Mouse (Mus musculus): ENCODE data around the gene Tgm5. TPM values are rescaled to one million over a fixed set of nuclear protein-coding genes. Genes with fewer than 3 reads are reported as not detected.
"Not testable (repeated sequence)": the region's sequence is repeated elsewhere in the genome, so short reads cannot be mapped to it uniquely, and the experiment has no call there.

The Tgm5 gene
- polyA plus RNA-seq, 1 experiment from 2014 or later: not detected

GRCm38 (mm10) chr2:121061315-121061714 lies 24.3 kb downstream of the Tgm5 start:
- Histone ChIP-seq H3K27ac (ENCODE audit: low read depth, low read length) (no peak overlapping the region), H3K4me1 (replicated peaks; ENCODE audit: control insufficient read depth, insufficient read depth, low read length) (no peaks in the 10 kb centered on the region), H3K9ac (ENCODE audit: low read length) (no peak overlapping the region), H3K27me3 (ENCODE audit: control insufficient read depth, insufficient read depth, low read length) (no peaks in the 10 kb centered on the region), H3K4me2 (ENCODE audit: low read depth, low read length, severe bottlenecking) (no peak overlapping the region), H3K9me3 (ENCODE audit: control insufficient read depth, low read length) (no peaks in the 10 kb centered on the region), H3K36me3 (ENCODE audit: control insufficient read depth, insufficient read depth, low read length) (no peaks in the 10 kb centered on the region), H3K4me3 (ENCODE audit: low read depth, low read length) (no peak overlapping the region)
- ATAC-seq (replicated peaks; ENCODE audit: low FRiP score) (no peak), DNase-seq (ENCODE audit: low spot score) (no peak)
- 85% methylated on average over 2 of the region's 2 CpGs for WGBS

- no peaks in the 10 kb centered on the region for H3K4me1 ChIP-seq (replicated peaks; ENCODE audit: control insufficient read depth, insufficient read depth, low read length)
- H3K27me3 ChIP-seq (ENCODE audit: control insufficient read depth, insufficient read depth, low read length): no peaks in the 10 kb centered on the region
- H3K4me2 ChIP-seq (ENCODE audit: low read depth, low read length, severe bottlenecking): no peak overlapping the region
- no peaks in the 10 kb centered on the region for H3K9me3 ChIP-seq (ENCODE audit: control insufficient read depth, low read length)
- H3K4me3 ChIP-seq (ENCODE audit: low read depth, low read length): no peak overlapping the region
- DNase-seq (ENCODE audit: low spot score) (no peak), ATAC-seq (replicated peaks; ENCODE audit: low FRiP score) (no peak)
- no peak overlapping the region for H3K9ac ChIP-seq (ENCODE audit: low read length)
- H3K27ac ChIP-seq (ENCODE audit: low read depth, low read length): no peak overlapping the region
- WGBS: 77% methylated on average over 6 of the region's 6 CpGs
- no peaks in the 10 kb centered on the region for H3K36me3 ChIP-seq (ENCODE audit: control insufficient read depth, insufficient read depth, low read length)
Observed at GRCm38 (mm10) chr2:121057997-121058396, 27.6 kb downstream of the Tgm5 start.

DNA sequence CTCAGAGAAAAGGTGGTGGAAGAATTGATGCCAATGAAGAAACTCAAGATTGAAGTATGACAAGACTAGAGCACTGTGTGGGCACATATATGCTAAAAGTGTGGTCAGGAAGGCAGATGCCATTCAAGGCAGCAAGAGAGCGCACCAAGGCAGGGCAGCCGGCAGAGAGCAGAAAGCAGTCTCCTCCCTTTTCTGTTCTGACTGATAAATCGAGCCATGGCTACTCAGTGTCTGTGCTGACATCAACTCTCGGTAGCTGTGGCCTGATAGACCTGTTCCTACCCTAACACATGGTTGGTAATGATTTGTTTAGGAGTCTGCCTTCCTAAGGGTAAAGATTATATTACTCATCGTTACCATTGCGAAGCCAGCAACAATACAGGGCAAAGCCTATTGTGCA lies 29.7 kb downstream of the Tgm5 start:
- no peaks in the 10 kb centered on the region for H3K4me1 ChIP-seq (replicated peaks; ENCODE audit: control insufficient read depth, insufficient read depth, low read length)
- no peak overlapping the region for H3K9ac ChIP-seq (ENCODE audit: low read length)
- DNase-seq (ENCODE audit: low spot score): no peak
- H3K4me3 ChIP-seq (ENCODE audit: low read depth, low read length): no peak overlapping the region
- H3K36me3 ChIP-seq (ENCODE audit: control insufficient read depth, insufficient read depth, low read length): no peaks in the 10 kb centered on the region
- no peaks in the 10 kb centered on the region for H3K27me3 ChIP-seq (ENCODE audit: control insufficient read depth, insufficient read depth, low read length)
- H3K4me2 ChIP-seq (ENCODE audit: low read depth, low read length, severe bottlenecking): no peak overlapping the region
- H3K9me3 ChIP-seq (ENCODE audit: control insufficient read depth, low read length): no peaks in the 10 kb centered on the region
- no peak overlapping the region for H3K27ac ChIP-seq (ENCODE audit: low read depth, low read length)
- ATAC-seq (replicated peaks; ENCODE audit: low FRiP score): no peak
- 84% methylated on average over 6 of the region's 6 CpGs for WGBS

- H3K27me3 ChIP-seq (ENCODE audit: control insufficient read depth, insufficient read depth, low read length): no peaks in the 10 kb centered on the region
- H3K36me3 ChIP-seq (ENCODE audit: control insufficient read depth, insufficient read depth, low read length): no peaks in the 10 kb centered on the region
- H3K9me3 ChIP-seq (ENCODE audit: control insufficient read depth, low read length): no peaks in the 10 kb centered on the region
- H3K4me3 ChIP-seq (ENCODE audit: low read depth, low read length): no peak overlapping the region
- DNase-seq (ENCODE audit: low spot score): no peak
- no peak overlapping the region for H3K27ac ChIP-seq (ENCODE audit: low read depth, low read length)
- no peak for ATAC-seq (replicated peaks; ENCODE audit: low FRiP score)
- no peak overlapping the region for H3K4me2 ChIP-seq (ENCODE audit: low read depth, low read length, severe bottlenecking)
- H3K9ac ChIP-seq (ENCODE audit: low read length): no peak overlapping the region
- 78% methylated on average over 2 of the region's 2 CpGs for WGBS
- H3K4me1 ChIP-seq (replicated peaks; ENCODE audit: control insufficient read depth, insufficient read depth, low read length): no peaks in the 10 kb centered on the region
Observed at GRCm38 (mm10) chr2:121054060-121054459, 31.6 kb downstream of the Tgm5 start.

- Histone ChIP-seq H3K4me2 (ENCODE audit: low read depth, low read length, severe bottlenecking) (no peak overlapping the region), H3K4me1 (replicated peaks; ENCODE audit: control insufficient read depth, insufficient read depth, low read length) (no peaks in the 10 kb centered on the region), H3K9ac (ENCODE audit: low read length) (no peak overlapping the region), H3K4me3 (ENCODE audit: low read depth, low read length) (no peak overlapping the region), H3K9me3 (ENCODE audit: control insufficient read depth, low read length) (no peaks in the 10 kb centered on the region), H3K27ac (ENCODE audit: low read depth, low read length) (no peak overlapping the region), H3K27me3 (ENCODE audit: control insufficient read depth, insufficient read depth, low read length) (no peaks in the 10 kb centered on the region), H3K36me3 (ENCODE audit: control insufficient read depth, insufficient read depth, low read length) (no peaks in the 10 kb centered on the region)
- WGBS: 87% methylated on average over 5 of the region's 5 CpGs
- DNase-seq (ENCODE audit: low spot score) (no peak), ATAC-seq (replicated peaks; ENCODE audit: low FRiP score) (no peak)
Observed at GRCm38 (mm10) chr2:121052176-121052575, 33.5 kb downstream of the Tgm5 start.

GRCm38 (mm10) chr2:121045653-121046052 lies 40.0 kb downstream of the Tgm5 start:
- Histone ChIP-seq H3K9ac (ENCODE audit: low read length) (no peak overlapping the region), H3K4me1 (replicated peaks; ENCODE audit: control insufficient read depth, insufficient read depth, low read length) (no peaks in the 10 kb centered on the region), H3K4me3 (ENCODE audit: low read depth, low read length) (no peak overlapping the region), H3K9me3 (ENCODE audit: control insufficient read depth, low read length) (no peaks in the 10 kb centered on the region), H3K27ac (ENCODE audit: low read depth, low read length) (no peak overlapping the region), H3K27me3 (ENCODE audit: control insufficient read depth, insufficient read depth, low read length) (no peaks in the 10 kb centered on the region), H3K36me3 (ENCODE audit: control insufficient read depth, insufficient read depth, low read length) (no peaks in the 10 kb centered on the region), H3K4me2 (ENCODE audit: low read depth, low read length, severe bottlenecking) (no peak overlapping the region)
- WGBS: 75% methylated on average over 4 of the region's 4 CpGs
- DNase-seq (ENCODE audit: low spot score): no peak
- ATAC-seq (replicated peaks; ENCODE audit: low FRiP score): no peak

DNA sequence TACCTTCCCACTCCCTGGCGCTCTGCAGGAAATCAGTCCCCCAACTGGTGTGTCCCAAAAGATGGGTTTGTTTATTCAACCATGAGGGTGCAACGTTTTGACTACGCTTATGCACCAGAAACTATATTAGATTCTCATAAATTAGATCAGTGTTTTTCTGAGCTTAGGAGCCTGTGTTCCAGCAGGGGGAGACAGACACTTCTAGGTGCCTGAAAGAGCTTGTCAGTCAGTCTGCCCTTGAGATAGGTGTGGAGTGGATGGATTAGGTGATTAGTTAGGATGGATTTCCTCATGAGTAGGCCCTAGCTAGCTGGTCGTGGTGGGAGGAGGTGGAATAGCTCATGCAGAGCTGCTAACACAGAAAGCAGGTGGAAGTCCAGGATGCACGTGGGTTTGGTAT lies 44.5 kb downstream of the Tgm5 start:
- no peaks in the 10 kb centered on the region for H3K36me3 ChIP-seq (ENCODE audit: control insufficient read depth, insufficient read depth, low read length)
- no peaks in the 10 kb centered on the region for H3K27me3 ChIP-seq (ENCODE audit: control insufficient read depth, insufficient read depth, low read length)
- H3K27ac ChIP-seq (ENCODE audit: low read depth, low read length): no peak overlapping the region
- 53% methylated on average over 5 of the region's 5 CpGs for WGBS
- H3K4me1 ChIP-seq (replicated peaks; ENCODE audit: control insufficient read depth, insufficient read depth, low read length): no peaks in the 10 kb centered on the region
- H3K9ac ChIP-seq (ENCODE audit: low read length): no peak overlapping the region
- H3K4me3 ChIP-seq (ENCODE audit: low read depth, low read length): no peak overlapping the region
- ATAC-seq (replicated peaks; ENCODE audit: low FRiP score) (no peak), DNase-seq (ENCODE audit: low spot score) (no peak)
- no peaks in the 10 kb centered on the region for H3K9me3 ChIP-seq (ENCODE audit: control insufficient read depth, low read length)
- H3K4me2 ChIP-seq (ENCODE audit: low read depth, low read length, severe bottlenecking): no peak overlapping the region

DNA sequence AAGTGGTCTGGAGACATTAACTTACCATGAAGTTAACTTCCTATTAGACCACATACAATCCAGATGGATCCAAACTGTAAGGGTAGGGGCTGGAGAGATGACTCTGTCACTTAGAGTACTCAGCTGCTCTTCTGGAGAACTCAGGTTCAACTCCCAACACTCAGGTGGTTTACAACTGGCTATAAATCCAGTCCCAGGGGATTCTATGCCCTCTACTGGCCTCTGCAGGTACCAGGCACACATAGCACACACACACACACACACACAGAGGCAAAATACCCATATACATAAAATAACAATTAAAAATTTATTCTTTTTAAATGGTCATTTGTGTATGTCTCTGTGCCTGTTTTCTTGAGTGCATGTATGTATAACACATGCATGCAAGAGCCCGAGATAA lies 46.3 kb downstream of the Tgm5 start:
- Histone ChIP-seq H3K36me3 (ENCODE audit: control insufficient read depth, insufficient read depth, low read length) (no peaks in the 10 kb centered on the region), H3K27me3 (ENCODE audit: control insufficient read depth, insufficient read depth, low read length) (no peaks in the 10 kb centered on the region), H3K4me2 (ENCODE audit: low read depth, low read length, severe bottlenecking) (no peak overlapping the region), H3K27ac (ENCODE audit: low read depth, low read length) (no peak overlapping the region), H3K4me3 (ENCODE audit: low read depth, low read length) (no peak overlapping the region), H3K9ac (ENCODE audit: low read length) (no peak overlapping the region), H3K4me1 (replicated peaks; ENCODE audit: control insufficient read depth, insufficient read depth, low read length) (no peaks in the 10 kb centered on the region), H3K9me3 (ENCODE audit: control insufficient read depth, low read length) (no peaks in the 10 kb centered on the region)
- no peak for ATAC-seq (replicated peaks; ENCODE audit: low FRiP score)
- WGBS: 92% methylated on average over 1 of the region's 1 CpGs
- DNase-seq (ENCODE audit: low spot score): no peak

GRCm38 (mm10) chr2:121038851-121039250 lies 46.8 kb downstream of the Tgm5 start:
- not testable (repeated sequence) for H3K4me2 ChIP-seq (ENCODE audit: low read depth, low read length, severe bottlenecking); H3K27ac ChIP-seq (ENCODE audit: low read depth, low read length); H3K36me3 ChIP-seq (ENCODE audit: control insufficient read depth, insufficient read depth, low read length); H3K4me3 ChIP-seq (ENCODE audit: low read depth, low read length); H3K9ac ChIP-seq (ENCODE audit: low read length); ATAC-seq (replicated peaks; ENCODE audit: low FRiP score); H3K9me3 ChIP-seq (ENCODE audit: control insufficient read depth, low read length); H3K4me1 ChIP-seq (replicated peaks; ENCODE audit: control insufficient read depth, insufficient read depth, low read length); H3K27me3 ChIP-seq (ENCODE audit: control insufficient read depth, insufficient read depth, low read length); DNase-seq (ENCODE audit: low spot score)
- 96% methylated on average over 1 of the region's 1 CpGs for WGBS
